Mouse (Mus musculus) kidney, adult 2 months (tissue): ENCODE results near the gene Ces2a.

Source experiments
- CTCF ChIP-seq: fragments of 200-500 bp; conservative IDR thresholded peaks from 2 replicates; pipeline ENCODE4 v1.5.1; 2011; ENCODE audit warnings: low read depth, mild to moderate bottlenecking, control low read depth, low read length, moderate library complexity, mixed read lengths; ENCODE audit not compliant: insufficient read depth, insufficient read length
- POLR2A ChIP-seq: fragments of 200-500 bp; IDR thresholded peaks from one replicate; pipeline ENCODE4 v1.6.1; 2011; ENCODE audit warnings: low read depth, low read length, control low read depth

GRCm38 (mm10) chr8:104766485-104766884 is 32.7 kb downstream of the Ces2a start:
- TF ChIP-seq POLR2A (no peak), CTCF (no peak)
